Mouse (Mus musculus): ENCODE data around the gene Spn.

- TF ChIP-seq CTCF (IDR thresholded peaks at IDR 0.05; ENCODE audit: insufficient read depth, low read length) (no peak), POLR2A (IDR thresholded peaks at IDR 0.05; ENCODE audit: borderline replicate concordance, extremely low read depth, low read depth, low read length) (no peak)
These were observed 18.8 kb downstream of the Spn start for GRCm38 (mm10) chr7:127118671-127119445.
